Mouse (Mus musculus) liver, embryonic 14.5 days (tissue): ENCODE data around the gene Abcc4. TPM values are rescaled to one million over a fixed set of nuclear protein-coding genes. Genes with fewer than 3 reads are reported as not detected.

Source experiments
- ATAC-seq: fragments of 200-750 bp; cut with Nextera tagmentation; 2 replicates; pipeline ENCODE4 v1.8.0; 2017; ENCODE audit warnings: moderate number of reproducible peaks, mild to moderate bottlenecking, moderate library complexity; ENCODE audit not compliant: insufficient read depth
- DNase-seq, 3 experiments: peaks; one replicate each; pipeline ENCODE4 v3.0.0-alpha.2; 2012 to 2013; ENCODE audit warnings: low read depth in 3 of 3, low spot score in 3 of 3
- H3K27ac ChIP-seq: fragments of 300-500 bp; sonication (generic); 2 replicates; pipeline ENCODE4 v1.5.1; 2014; ENCODE audit warnings: moderate library complexity, mild to moderate bottlenecking, control low read depth, inconsistent platforms
- H3K27me3 ChIP-seq: fragments of 300-500 bp; sonication (generic); 2 replicates; pipeline ENCODE4 v1.6.1; 2014; ENCODE audit warnings: mild to moderate bottlenecking, low read length, moderate library complexity; ENCODE audit not compliant: control insufficient read depth, insufficient read depth
- H3K36me3 ChIP-seq: fragments of 300-500 bp; sonication (generic); replicated peaks from 2 replicates; pipeline ENCODE4 v1.6.1; 2014; ENCODE audit warnings: low read depth; ENCODE audit not compliant: control insufficient read depth, insufficient read depth
- H3K4me1 ChIP-seq, 2 experiments: fragments of 200-500 bp in 1 of 2; fragments of 300-500 bp in 1 of 2; sonication (generic) in 1 of 2; replicated peaks; 2 replicates each; pipeline ENCODE4 v1.6.1; 2012 to 2014; ENCODE audit warnings: antibody characterized with exemption in 1 of 2, inconsistent platforms in 1 of 2, low read length in 1 of 2; ENCODE audit not compliant: control insufficient read depth in 2 of 2, insufficient read depth in 2 of 2
- H3K4me2 ChIP-seq: fragments of 300-500 bp; sonication (generic); 2 replicates; pipeline ENCODE4 v1.6.1; 2014; ENCODE audit warnings: low read depth, mild to moderate bottlenecking, control low read depth, moderate library complexity
- H3K4me3 ChIP-seq, 2 experiments: fragments of 200-500 bp in 1 of 2; fragments of 300-500 bp in 1 of 2; sonication (generic) in 1 of 2; 2 replicates each; pipeline ENCODE4 v1.5.1; 2012 to 2014; ENCODE audit warnings: low read depth in 2 of 2, low read length in 2 of 2, mild to moderate bottlenecking in 2 of 2, control low read depth in 1 of 2, inconsistent platforms in 1 of 2, moderate library complexity in 1 of 2; ENCODE audit not compliant: insufficient read depth in 1 of 2
- H3K9ac ChIP-seq: fragments of 300-500 bp; sonication (generic); replicated peaks from 2 replicates; pipeline ENCODE4 v1.6.1; 2014; ENCODE audit warnings: mild to moderate bottlenecking, control low read depth, moderate library complexity
- H3K9me3 ChIP-seq: fragments of 300-500 bp; sonication (generic); 2 replicates; pipeline ENCODE4 v1.6.1; 2016; ENCODE audit warnings: low read length, mixed read lengths; ENCODE audit not compliant: control insufficient read depth
- CTCF ChIP-seq: IDR thresholded peaks from 2 replicates; pipeline ENCODE4 v1.5.1; 2016; ENCODE audit warnings: antibody characterized with exemption, low read depth, control low read depth
- EP300 ChIP-seq: IDR thresholded peaks from 2 replicates; pipeline ENCODE4 v1.6.1; 2016; ENCODE audit warnings: antibody characterized with exemption, low read depth
- WGBS: fragments of 180-500 bp; shearing (Covaris S2); extraction: QIAGEN DNeasy Blood & Tissue Kit; methylation state at CpG from one replicate; pipeline ENCODE4 v1.1.7; 2014; ENCODE audit not compliant: insufficient replicate concordance; 5-methylcytosine and 5-hydroxymethylcytosine counted together
- polyA plus RNA-seq, 2 experiments: library from polyadenylated mRNA; depleted of rRNA in 1 of 2; stranded (reverse) in 1 of 2; unstranded in 1 of 2; fragments of >200 nt; fragmentation: Nextera tagmentation in 1 of 2; extraction: Ambion mirVana in 1 of 2; gene quantifications; 2 replicates each; pipeline versions ENCODE4 v1.2.1 to v1.2.3; 2012 to 2014

Gene Abcc4
- polyA plus RNA-seq, 2 experiments = 1.4 to 1.9 TPM

- Histone ChIP-seq H3K9ac (no peak overlapping the region), H3K9me3 (no peaks in the 10 kb centered on the region), H3K4me3 (peak overlapping the region in 1 of 2 experiments; percentile 31; a peak in 1 of 4 replicates), H3K27ac (no peak overlapping the region), H3K4me1 (no peaks in the 10 kb centered on the region), H3K27me3 (peaks cover 22% of the 10 kb centered on the region), H3K36me3 (no peaks in the 10 kb centered on the region), H3K4me2 (peak overlapping the region; percentile 47)
- ATAC-seq = no peak
- no peak for DNase-seq
- TF ChIP-seq CTCF = no peak
- TF ChIP-seq EP300 = no peak
- 17% methylated on average over 20 of the region's 20 CpGs for WGBS
Measured at GRCm38 (mm10) chr14:118473188-118473830, 232.7 kb downstream of the Abcc4 start.

- Histone ChIP-seq H3K4me1 (no peaks in the 10 kb centered on the region), H3K36me3 (no peaks in the 10 kb centered on the region), H3K4me2 (no peak overlapping the region), H3K27me3 (no peaks in the 10 kb centered on the region), H3K4me3 (no peak overlapping the region), H3K9ac (no peak overlapping the region), H3K9me3 (no peaks in the 10 kb centered on the region), H3K27ac (no peak overlapping the region)
- TF ChIP-seq CTCF (no peak), EP300 (no peak)
- 17% methylated on average over 2 of the region's 2 CpGs for WGBS
- no peak for ATAC-seq
- DNase-seq = no peak
Measured at GRCm38 (mm10) chr14:118465331-118465730, 240.7 kb downstream of the Abcc4 start.

- Histone ChIP-seq H3K36me3 (no peaks in the 10 kb centered on the region), H3K4me3 (no peak overlapping the region), H3K9ac (no peak overlapping the region), H3K9me3 (no peaks in the 10 kb centered on the region), H3K27ac (no peak overlapping the region), H3K27me3 (no peaks in the 10 kb centered on the region), H3K4me2 (no peak overlapping the region), H3K4me1 (no peaks in the 10 kb centered on the region)
- DNase-seq (no peak), ATAC-seq (no peak)
- TF ChIP-seq EP300 = no peak
- no peak for TF ChIP-seq CTCF
- 83% methylated on average over 3 of the region's 3 CpGs for WGBS
Measured at GRCm38 (mm10) chr14:118464401-118464800, 241.6 kb downstream of the Abcc4 start.

- Histone ChIP-seq H3K9me3 (no peaks in the 10 kb centered on the region), H3K9ac (no peak overlapping the region), H3K27me3 (no peaks in the 10 kb centered on the region), H3K27ac (no peak overlapping the region), H3K4me2 (no peak overlapping the region), H3K4me1 (no peaks in the 10 kb centered on the region), H3K36me3 (no peaks in the 10 kb centered on the region), H3K4me3 (no peak overlapping the region)
- WGBS = 23% methylated on average over 4 of the region's 4 CpGs
- TF ChIP-seq EP300 (no peak), CTCF (no peak)
- DNase-seq = no peak
- ATAC-seq = no peak
Measured at GRCm38 (mm10) chr14:118452572-118452971, 253.4 kb downstream of the Abcc4 start.

- H3K4me3 ChIP-seq = no peak overlapping the region
- ATAC-seq = no peak
- no peaks in the 10 kb centered on the region for H3K9me3 ChIP-seq
- H3K4me1 ChIP-seq = no peaks in the 10 kb centered on the region
- 43% methylated on average over 8 of the region's 8 CpGs for WGBS
- no peak overlapping the region for H3K9ac ChIP-seq
- peaks cover 40% of the 10 kb centered on the region for H3K27me3 ChIP-seq
- DNase-seq = no peak
- H3K27ac ChIP-seq = no peak overlapping the region
- TF ChIP-seq EP300 = no peak
- TF ChIP-seq CTCF = no peak
- H3K4me2 ChIP-seq = no peak overlapping the region
- no peaks in the 10 kb centered on the region for H3K36me3 ChIP-seq
Measured at GRCm38 (mm10) chr14:118440155-118440554, 265.9 kb downstream of the Abcc4 start.
